Mouse (Mus musculus): Measurements from ENCODE around the gene Gm26741. TPM values are rescaled to one million over a fixed set of nuclear protein-coding genes. Genes with fewer than 3 reads are reported as not detected.

Gm26741 gene
- polyA plus RNA-seq, 1 experiment from 2014 or later: not detected

GRCm38 (mm10) chr10:52398715-52399114 lies 40.1 kb downstream of the Gm26741 start:
- no peak overlapping the region for H3K4me2 ChIP-seq (ENCODE audit: low read depth, low read length)
- H3K36me3 ChIP-seq (ENCODE audit: control insufficient read depth, insufficient read depth, low read length): no peaks in the 10 kb centered on the region
- 74% methylated on average over 2 of the region's 2 CpGs for WGBS
- no peaks in the 10 kb centered on the region for H3K4me1 ChIP-seq (ENCODE audit: control insufficient read depth, insufficient read depth, low read length)
- H3K27ac ChIP-seq (replicated peaks; ENCODE audit: low read depth, low read length): no peak overlapping the region
- no peak overlapping the region for H3K9ac ChIP-seq (ENCODE audit: low read depth, low read length)
- H3K9me3 ChIP-seq (ENCODE audit: control insufficient read depth, low read length): no peaks in the 10 kb centered on the region
- ATAC-seq (ENCODE audit: low read depth): no peak
- H3K27me3 ChIP-seq (replicated peaks; ENCODE audit: control insufficient read depth, insufficient read depth, low read length): no peaks in the 10 kb centered on the region
- no peak overlapping the region for H3K4me3 ChIP-seq (ENCODE audit: low read depth, low read length)
- DNase-seq (ENCODE audit: low spot score): no peak

- Histone ChIP-seq H3K27me3 (replicated peaks; ENCODE audit: control insufficient read depth, insufficient read depth, low read length) (no peaks in the 10 kb centered on the region), H3K9me3 (ENCODE audit: control insufficient read depth, low read length) (no peaks in the 10 kb centered on the region), H3K9ac (ENCODE audit: low read depth, low read length) (no peak overlapping the region), H3K4me3 (ENCODE audit: low read depth, low read length) (no peak overlapping the region), H3K27ac (replicated peaks; ENCODE audit: low read depth, low read length) (no peak overlapping the region), H3K4me2 (ENCODE audit: low read depth, low read length) (no peak overlapping the region), H3K36me3 (ENCODE audit: control insufficient read depth, insufficient read depth, low read length) (no peaks in the 10 kb centered on the region), H3K4me1 (ENCODE audit: control insufficient read depth, insufficient read depth, low read length) (no peaks in the 10 kb centered on the region)
- WGBS: 65% methylated on average over 3 of the region's 3 CpGs
- no peak for DNase-seq (ENCODE audit: low spot score)
- no peak for ATAC-seq (ENCODE audit: low read depth)
Measured at GRCm38 (mm10) chr10:52399722-52400121, 41.2 kb downstream of the Gm26741 start.

GRCm38 (mm10) chr10:52405160-52405559 lies 46.6 kb downstream of the Gm26741 start:
- WGBS: 88% methylated on average over 13 of the region's 13 CpGs
- Histone ChIP-seq H3K9ac (ENCODE audit: low read depth, low read length) (no peak overlapping the region), H3K4me3 (ENCODE audit: low read depth, low read length) (no peak overlapping the region), H3K27me3 (replicated peaks; ENCODE audit: control insufficient read depth, insufficient read depth, low read length) (no peaks in the 10 kb centered on the region), H3K4me1 (ENCODE audit: control insufficient read depth, insufficient read depth, low read length) (no peaks in the 10 kb centered on the region), H3K27ac (replicated peaks; ENCODE audit: low read depth, low read length) (no peak overlapping the region), H3K9me3 (ENCODE audit: control insufficient read depth, low read length) (no peaks in the 10 kb centered on the region), H3K4me2 (ENCODE audit: low read depth, low read length) (no peak overlapping the region), H3K36me3 (ENCODE audit: control insufficient read depth, insufficient read depth, low read length) (no peaks in the 10 kb centered on the region)
- DNase-seq (ENCODE audit: low spot score) (no peak), ATAC-seq (ENCODE audit: low read depth) (no peak)

- no peaks in the 10 kb centered on the region for H3K9me3 ChIP-seq (ENCODE audit: control insufficient read depth, low read length)
- no peak overlapping the region for H3K9ac ChIP-seq (ENCODE audit: low read depth, low read length)
- no peak overlapping the region for H3K27ac ChIP-seq (replicated peaks; ENCODE audit: low read depth, low read length)
- no peaks in the 10 kb centered on the region for H3K36me3 ChIP-seq (ENCODE audit: control insufficient read depth, insufficient read depth, low read length)
- H3K4me3 ChIP-seq (ENCODE audit: low read depth, low read length): no peak overlapping the region
- DNase-seq (ENCODE audit: low spot score): no peak
- H3K4me2 ChIP-seq (ENCODE audit: low read depth, low read length): no peak overlapping the region
- no peaks in the 10 kb centered on the region for H3K27me3 ChIP-seq (replicated peaks; ENCODE audit: control insufficient read depth, insufficient read depth, low read length)
- WGBS: 77% methylated on average over 2 of the region's 2 CpGs
- ATAC-seq (ENCODE audit: low read depth): no peak
- H3K4me1 ChIP-seq (ENCODE audit: control insufficient read depth, insufficient read depth, low read length): no peaks in the 10 kb centered on the region
Measured at GRCm38 (mm10) chr10:52407526-52407925, 49.0 kb downstream of the Gm26741 start.

Other genes with a start within 250 kb of the Gm26741 start
- gene Ros1, start 163.5 kb upstream of the Gm26741 start, polyA plus RNA-seq (2014; fragmentation: Nextera tagmentation; extraction: Ambion mirVana): 0.11 TPM in 1 of 2 replicates, not detected in the other
- 12.8 and 13.6 TPM in 2 replicates for gene Dcbld1, start 125.1 kb upstream of the Gm26741 start, polyA plus RNA-seq (2014; fragmentation: Nextera tagmentation; extraction: Ambion mirVana)
- 17.3 and 19.5 TPM in 2 replicates for gene Gopc, start 23.4 kb downstream of the Gm26741 start, polyA plus RNA-seq (2014; fragmentation: Nextera tagmentation; extraction: Ambion mirVana)
- gene Nepn, start 30.2 kb downstream of the Gm26741 start, polyA plus RNA-seq (2014; fragmentation: Nextera tagmentation; extraction: Ambion mirVana): 0.10 TPM in 1 of 2 replicates, not detected in the other
- 16.2 and 16.6 TPM in 2 replicates for gene Nus1, start 58.8 kb downstream of the Gm26741 start, polyA plus RNA-seq (2014; fragmentation: Nextera tagmentation; extraction: Ambion mirVana)